Mouse (Mus musculus) midbrain, embryonic 16.5 days (tissue): ENCODE results near the gene Angptl2. TPM values are rescaled to one million over a fixed set of nuclear protein-coding genes. Genes with fewer than 3 reads are reported as not detected.

Experiments
- ATAC-seq: fragments of 200-750 bp; cut with Nextera tagmentation; 2 replicates; pipeline ENCODE4 v1.8.0; 2017; ENCODE audit warnings: moderate TSS enrichment
- H3K27ac ChIP-seq: fragments of 300-500 bp; sonication (generic); 2 replicates; pipeline ENCODE4 v1.5.1; 2014; ENCODE audit warnings: mild to moderate bottlenecking, low read length, mixed read lengths
- H3K27me3 ChIP-seq: fragments of 300-500 bp; sonication (generic); 2 replicates; pipeline ENCODE4 v1.6.1; 2014; ENCODE audit warnings: low read depth, low read length, mixed read lengths; ENCODE audit not compliant: control insufficient read depth, insufficient read depth
- H3K36me3 ChIP-seq: fragments of 300-500 bp; sonication (generic); 2 replicates; pipeline ENCODE4 v1.6.1; 2014; ENCODE audit warnings: mild to moderate bottlenecking, low read length, moderate library complexity, mixed read lengths; ENCODE audit not compliant: control insufficient read depth, insufficient read depth
- H3K4me1 ChIP-seq: fragments of 300-500 bp; sonication (generic); 2 replicates; pipeline ENCODE4 v1.6.1; 2014; ENCODE audit warnings: mild to moderate bottlenecking, low read length, mixed read lengths; ENCODE audit not compliant: control insufficient read depth, insufficient read depth
- H3K4me2 ChIP-seq: fragments of 300-500 bp; sonication (generic); 2 replicates; pipeline ENCODE4 v1.6.1; 2014; ENCODE audit warnings: mild to moderate bottlenecking, low read length, mixed read lengths
- H3K4me3 ChIP-seq: fragments of 300-500 bp; sonication (generic); 2 replicates; pipeline ENCODE4 v1.5.1; 2014; ENCODE audit warnings: low read depth, mild to moderate bottlenecking, low read length, moderate library complexity, mixed read lengths
- H3K9ac ChIP-seq: fragments of 300-500 bp; sonication (generic); 2 replicates; pipeline ENCODE4 v1.6.1; 2014; ENCODE audit warnings: low read depth, low read length, mixed read lengths
- H3K9me3 ChIP-seq: fragments of 300-500 bp; sonication (generic); replicated peaks from 2 replicates; pipeline ENCODE4 v1.6.1; 2014; ENCODE audit warnings: mild to moderate bottlenecking, low read length, mixed read lengths; ENCODE audit not compliant: control insufficient read depth, poor library complexity, severe bottlenecking
- WGBS: fragments of 180-500 bp; shearing (Covaris S2); extraction: QIAGEN DNeasy Blood & Tissue Kit; methylation state at CpG from one replicate; pipeline ENCODE4 v1.1.7; 2014; 5-methylcytosine and 5-hydroxymethylcytosine counted together
- polyA plus RNA-seq: library from polyadenylated mRNA; unstranded; fragments of >200 nt; fragmentation: Nextera tagmentation; extraction: Ambion mirVana; gene quantifications from 2 replicates; pipeline ENCODE4 v1.2.1, GENCODE M21; 2015

The Angptl2 gene
- polyA plus RNA-seq, 1 experiment from 2014 or later, result 10.6 TPM

DNA sequence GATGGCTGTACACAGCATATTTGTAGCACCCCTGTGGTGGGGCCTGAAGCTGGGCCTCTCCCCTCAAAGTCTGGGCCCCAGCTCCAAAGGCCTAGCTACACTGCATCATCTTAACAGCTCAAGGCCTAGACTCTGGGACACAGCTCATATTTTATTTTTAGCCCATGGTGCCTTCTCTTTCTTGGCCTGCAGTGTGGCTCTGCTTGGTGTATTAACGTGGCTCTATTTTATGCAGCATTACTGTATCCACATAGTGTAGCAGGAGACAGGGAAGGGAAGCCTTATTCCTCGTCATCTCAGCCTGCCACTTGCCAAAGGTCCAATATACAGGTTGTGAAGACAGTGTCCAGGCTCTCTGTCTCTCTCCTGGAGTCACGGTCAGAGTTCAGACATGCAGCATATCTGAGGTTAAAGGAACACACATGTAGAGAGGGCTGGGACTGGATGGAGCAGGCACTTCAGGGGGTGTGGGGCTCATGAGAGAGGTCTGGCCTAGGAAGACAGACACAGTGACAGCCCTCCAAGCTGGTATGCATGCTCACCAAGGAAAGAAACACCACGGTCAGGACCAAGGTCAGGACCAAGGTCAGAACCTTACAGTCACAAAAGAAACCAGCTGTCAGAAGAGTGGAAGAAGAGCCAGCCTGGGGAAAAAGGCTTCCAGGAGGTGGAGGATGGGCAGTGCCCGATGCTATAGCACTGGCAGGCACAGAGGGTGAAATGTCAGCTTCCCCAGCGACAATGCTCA lies 52.7 kb downstream of the Angptl2 start:
- Histone ChIP-seq H3K4me3 (no peak overlapping the region), H3K4me1 (peaks cover 11% of the 10 kb centered on the region), H3K9ac (no peak overlapping the region), H3K9me3 (no peaks in the 10 kb centered on the region), H3K36me3 (0 out of 2 replicates have a peak, but pooled peaks cover 3% of the 10 kb centered on the region), H3K27me3 (no peaks in the 10 kb centered on the region), H3K4me2 (no peak overlapping the region), H3K27ac (0 out of 2 replicates have a peak overlapping the region, but pooled peaks have one; percentile 34)
- WGBS, result 87% methylated on average over 6 of the region's 6 CpGs
- no peak for ATAC-seq

- Histone ChIP-seq H3K4me1 (peaks cover 11% of the 10 kb centered on the region), H3K9ac (no peak overlapping the region), H3K4me2 (no peak overlapping the region), H3K9me3 (no peaks in the 10 kb centered on the region), H3K27ac (no peak overlapping the region), H3K27me3 (no peaks in the 10 kb centered on the region), H3K4me3 (no peak overlapping the region), H3K36me3 (peaks cover 4% of the 10 kb centered on the region; the same call in 1 of the 2 replicates)
- 85% methylated on average over 2 of the region's 2 CpGs for WGBS
- ATAC-seq, result no peak
Observed at GRCm38 (mm10) chr2:33269132-33269493, 53.2 kb downstream of the Angptl2 start.

GRCm38 (mm10) chr2:33270569-33270968 lies 54.7 kb downstream of the Angptl2 start:
- Histone ChIP-seq H3K4me3 (no peak overlapping the region), H3K9ac (no peak overlapping the region), H3K4me2 (no peak overlapping the region), H3K4me1 (peaks cover 9% of the 10 kb centered on the region), H3K9me3 (no peaks in the 10 kb centered on the region), H3K27ac (no peak overlapping the region), H3K36me3 (peaks cover 6% of the 10 kb centered on the region; the same call in 1 of the 2 replicates), H3K27me3 (no peaks in the 10 kb centered on the region)
- ATAC-seq, result no peak
- WGBS, result 93% methylated on average over 2 of the region's 2 CpGs

DNA sequence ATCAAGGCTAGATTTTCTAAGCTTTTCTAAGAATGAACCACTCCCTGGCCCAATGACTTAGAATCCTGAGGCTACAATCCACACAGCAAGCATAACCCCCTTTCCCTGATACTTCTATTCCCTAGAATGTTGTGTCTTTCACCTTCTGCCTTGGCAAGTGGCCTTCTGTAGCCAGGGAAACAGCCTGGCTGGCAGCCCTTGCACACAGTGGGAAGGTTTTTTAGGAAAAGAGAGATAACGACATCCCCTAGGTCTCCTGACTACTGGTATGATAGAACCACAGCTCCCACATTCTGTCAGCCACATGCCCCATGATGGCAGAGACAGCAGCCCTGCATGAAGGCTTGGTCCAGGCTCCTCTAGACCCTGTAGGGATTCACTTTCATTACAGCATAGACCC lies 55.6 kb downstream of the Angptl2 start:
- no peak overlapping the region for H3K9ac ChIP-seq
- ATAC-seq, result no peak
- WGBS, result 54% methylated on average over 1 of the region's 1 CpGs
- H3K27me3 ChIP-seq, result no peaks in the 10 kb centered on the region
- no peaks in the 10 kb centered on the region for H3K9me3 ChIP-seq
- peaks cover 9% of the 10 kb centered on the region for H3K4me1 ChIP-seq
- H3K27ac ChIP-seq, result no peak overlapping the region
- peaks cover 6% of the 10 kb centered on the region; the same call in 1 of the 2 replicates for H3K36me3 ChIP-seq
- H3K4me3 ChIP-seq, result no peak overlapping the region
- H3K4me2 ChIP-seq, result no peak overlapping the region

DNA sequence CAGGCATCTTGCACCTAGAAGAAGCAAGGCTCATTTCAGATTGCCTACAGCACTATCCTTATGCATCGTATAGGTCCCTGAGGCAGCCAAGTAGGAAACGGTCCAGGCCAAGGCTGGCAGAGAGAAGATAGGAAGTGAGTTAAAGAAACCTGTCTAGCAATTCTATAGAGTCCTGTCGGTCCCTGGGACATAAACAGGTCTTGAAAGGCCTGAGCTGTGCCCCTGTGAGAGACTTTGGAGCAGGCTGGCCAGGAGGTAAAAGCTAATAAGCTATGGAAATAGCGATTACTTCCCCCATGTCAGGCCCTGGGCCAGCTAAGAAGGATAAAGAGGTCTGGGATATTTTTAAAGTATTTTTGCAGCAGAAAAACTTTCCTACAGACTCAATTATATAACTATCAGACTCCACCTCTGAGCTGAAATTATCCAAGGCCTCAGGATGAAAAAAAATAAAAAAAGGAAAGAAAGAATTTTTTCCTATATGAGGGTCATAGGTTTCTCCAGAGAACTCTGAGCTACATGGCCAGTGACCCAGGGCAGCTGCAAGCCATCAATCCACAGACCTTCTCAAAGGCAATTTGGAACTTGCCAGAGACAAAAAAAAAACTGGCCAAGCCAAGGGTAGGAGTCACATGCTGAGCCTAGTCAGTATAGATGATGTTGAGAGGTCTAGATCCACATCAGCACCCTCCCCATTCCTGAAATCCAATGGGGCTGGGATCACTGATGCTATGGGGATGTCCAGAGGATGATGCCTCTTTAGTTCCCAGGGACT lies 57.0 kb downstream of the Angptl2 start:
- Histone ChIP-seq H3K4me2 (no peak overlapping the region), H3K4me1 (peaks cover 5% of the 10 kb centered on the region), H3K9me3 (no peaks in the 10 kb centered on the region), H3K27me3 (no peaks in the 10 kb centered on the region), H3K4me3 (no peak overlapping the region), H3K36me3 (peaks cover 6% of the 10 kb centered on the region; the same call in 1 of the 2 replicates), H3K9ac (no peak overlapping the region), H3K27ac (no peak overlapping the region)
- ATAC-seq, result no peak
- WGBS, result 73% methylated on average over 4 of the region's 4 CpGs

- Histone ChIP-seq H3K36me3 (peaks cover 6% of the 10 kb centered on the region; the same call in 1 of the 2 replicates), H3K4me1 (peaks cover 5% of the 10 kb centered on the region), H3K27me3 (no peaks in the 10 kb centered on the region), H3K9me3 (no peaks in the 10 kb centered on the region), H3K4me2 (no peak overlapping the region), H3K4me3 (no peak overlapping the region), H3K9ac (no peak overlapping the region), H3K27ac (no peak overlapping the region)
- WGBS, result 85% methylated on average over 12 of the region's 12 CpGs
- ATAC-seq, result no peak
Observed at GRCm38 (mm10) chr2:33274719-33275490, 59.0 kb downstream of the Angptl2 start.

- Histone ChIP-seq H3K4me3 (no peak overlapping the region), H3K4me1 (no peaks in the 10 kb centered on the region), H3K4me2 (no peak overlapping the region), H3K9me3 (no peaks in the 10 kb centered on the region), H3K9ac (no peak overlapping the region), H3K27me3 (no peaks in the 10 kb centered on the region), H3K36me3 (peaks cover 3% of the 10 kb centered on the region; the same call in 1 of the 2 replicates), H3K27ac (no peak overlapping the region)
- WGBS, result 82% methylated on average over 10 of the region's 10 CpGs
- no peak for ATAC-seq
Observed at GRCm38 (mm10) chr2:33279758-33280157, 63.9 kb downstream of the Angptl2 start.

- no peak for ATAC-seq
- H3K27ac ChIP-seq, result no peak overlapping the region
- no peak overlapping the region for H3K4me2 ChIP-seq
- no peaks in the 10 kb centered on the region for H3K4me1 ChIP-seq
- H3K36me3 ChIP-seq, result peaks cover 3% of the 10 kb centered on the region; the same call in 1 of the 2 replicates
- H3K4me3 ChIP-seq, result no peak overlapping the region
- H3K27me3 ChIP-seq, result no peaks in the 10 kb centered on the region
- 82% methylated on average over 2 of the region's 2 CpGs for WGBS
- no peaks in the 10 kb centered on the region for H3K9me3 ChIP-seq
- no peak overlapping the region for H3K9ac ChIP-seq
Observed at GRCm38 (mm10) chr2:33280525-33280924, 64.7 kb downstream of the Angptl2 start.
